Mouse (Mus musculus): Measurements from ENCODE around the gene Olfr485. TPM values are rescaled to one million over a fixed set of nuclear protein-coding genes. Genes with fewer than 3 reads are reported as not detected.
"Not testable (repeated sequence)": the region's sequence is repeated elsewhere in the genome, so short reads cannot be mapped to it uniquely, and the experiment has no call there.

Gene Olfr485
- not detected in 2 replicates for polyA plus RNA-seq (2014; fragmentation: Nextera tagmentation; extraction: Ambion mirVana)

DNA sequence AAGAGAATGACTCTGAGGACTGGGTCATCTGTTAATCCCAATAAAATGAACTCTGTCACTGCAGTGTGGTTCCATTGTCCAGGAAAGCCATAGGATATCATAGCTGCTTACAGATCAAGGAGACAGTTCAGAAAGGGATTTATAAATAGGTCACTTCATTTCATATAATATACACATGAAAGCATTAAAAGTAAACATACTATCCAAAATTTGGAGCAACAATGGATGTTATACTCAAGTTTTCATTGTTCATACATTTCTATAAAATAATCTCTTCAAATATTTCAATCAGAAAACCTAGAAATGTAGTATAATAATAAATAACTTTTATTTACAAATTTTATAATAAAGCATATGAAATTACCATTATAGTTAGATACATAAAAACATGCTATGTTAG lies at the start of gene Olfr485:
Gene Olfr485 (minus strand): TSS at position 101 of the 400 bp plus-strand sequence.
- no peak for ATAC-seq (ENCODE audit: insufficient number of reproducible peaks, insufficient read depth, low FRiP score, low read depth)

DNA sequence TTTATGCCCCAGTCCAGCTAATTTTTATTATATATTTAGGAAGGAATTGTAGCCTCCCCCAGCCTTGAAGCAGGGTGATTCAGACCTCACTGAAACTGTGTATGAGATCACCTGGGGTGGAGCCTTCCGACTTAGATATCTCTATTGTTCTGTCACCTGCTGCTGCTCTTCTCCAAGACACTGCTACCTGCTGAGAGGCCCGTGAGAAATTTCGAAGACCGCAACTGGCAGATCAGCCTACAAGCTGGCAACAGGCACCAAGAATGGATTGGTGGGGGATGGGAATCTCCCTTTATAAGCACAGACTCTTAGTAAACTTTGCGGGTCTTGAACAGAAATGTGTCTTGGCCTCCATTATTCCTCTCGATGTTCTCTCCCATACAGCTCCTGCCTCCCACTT lies 37.3 kb upstream of the Olfr485 start:
- 64% methylated on average over 6 of the region's 6 CpGs for WGBS

More for the DNA sequence above, at the start of gene Olfr485:
- Histone ChIP-seq H3K4me1 (ENCODE audit: control insufficient read depth in 2 of 2, insufficient read depth in 2 of 2, low read length in 2 of 2) (no peaks in the 10 kb centered on the region), H3K9ac (ENCODE audit: low read length) (no peak within 1 kb of the TSS), H3K27ac (replicated peaks in 1 of 2; ENCODE audit: control insufficient read depth in 1 of 2, insufficient read depth in 1 of 2, low read depth in 2 of 2, low read length in 2 of 2) (no peak within 1 kb of the TSS), H3K9me3 (ENCODE audit: control insufficient read depth, low read length) (no peaks in the 10 kb centered on the region), H3K4me2 (ENCODE audit: low read length) (no peak within 1 kb of the TSS), H3K4me3 (ENCODE audit: control insufficient read depth in 1 of 2, insufficient read depth in 1 of 2, low read depth in 1 of 2, low read length in 2 of 2) (no peak within 1 kb of the TSS), H3K36me3 (ENCODE audit: control insufficient read depth, insufficient read depth, low read length) (no peaks in the 10 kb centered on the region), H3K27me3 (ENCODE audit: control insufficient read depth, insufficient read depth, low read length) (no peaks in the 10 kb centered on the region)

DNA sequence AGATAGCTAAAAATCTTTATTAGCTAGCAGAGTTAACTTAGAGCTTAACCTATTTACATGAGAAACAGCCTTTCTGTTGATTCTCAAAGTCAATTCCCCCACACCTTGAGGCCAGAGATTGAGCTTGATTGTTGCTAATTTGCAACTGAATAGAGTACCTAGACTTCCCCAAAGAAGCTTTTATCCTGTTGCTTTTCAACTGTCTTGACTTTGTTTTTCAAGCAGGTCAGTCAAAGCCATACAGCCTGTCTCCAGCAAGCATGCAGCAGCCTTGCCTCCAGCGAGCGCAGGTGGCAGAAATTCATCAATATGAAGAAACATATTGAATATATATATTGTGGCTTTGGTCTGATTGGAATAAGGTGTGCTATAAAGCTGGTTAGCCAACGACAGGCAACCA lies 36.7 kb upstream of the Olfr485 start:
- not testable (repeated sequence) for H3K36me3 ChIP-seq (ENCODE audit: control insufficient read depth, insufficient read depth, low read length); H3K4me2 ChIP-seq (ENCODE audit: low read length); H3K9ac ChIP-seq (ENCODE audit: low read length); H3K4me3 ChIP-seq (ENCODE audit: control insufficient read depth in 1 of 2, insufficient read depth in 1 of 2, low read depth in 1 of 2, low read length in 2 of 2); ATAC-seq (ENCODE audit: insufficient number of reproducible peaks, insufficient read depth, low FRiP score, low read depth); H3K27ac ChIP-seq (replicated peaks in 1 of 2; ENCODE audit: control insufficient read depth in 1 of 2, insufficient read depth in 1 of 2, low read depth in 2 of 2, low read length in 2 of 2); H3K9me3 ChIP-seq (ENCODE audit: control insufficient read depth, low read length); H3K4me1 ChIP-seq (ENCODE audit: control insufficient read depth in 2 of 2, insufficient read depth in 2 of 2, low read length in 2 of 2); H3K27me3 ChIP-seq (ENCODE audit: control insufficient read depth, insufficient read depth, low read length)
- WGBS = 52% methylated on average over 3 of the region's 3 CpGs

More for the DNA sequence above, 37.3 kb upstream of the Olfr485 start:
- Histone ChIP-seq H3K27me3 (ENCODE audit: control insufficient read depth, insufficient read depth, low read length) (no peaks in the 10 kb centered on the region), H3K4me3 (ENCODE audit: control insufficient read depth in 1 of 2, insufficient read depth in 1 of 2, low read depth in 1 of 2, low read length in 2 of 2) (no peak overlapping the region), H3K27ac (replicated peaks in 1 of 2; ENCODE audit: control insufficient read depth in 1 of 2, insufficient read depth in 1 of 2, low read depth in 2 of 2, low read length in 2 of 2) (no peak overlapping the region), H3K4me1 (ENCODE audit: control insufficient read depth in 2 of 2, insufficient read depth in 2 of 2, low read length in 2 of 2) (no peaks in the 10 kb centered on the region), H3K9ac (ENCODE audit: low read length) (no peak overlapping the region), H3K36me3 (ENCODE audit: control insufficient read depth, insufficient read depth, low read length) (no peaks in the 10 kb centered on the region), H3K9me3 (ENCODE audit: control insufficient read depth, low read length) (no peaks in the 10 kb centered on the region), H3K4me2 (ENCODE audit: low read length) (no peak overlapping the region)
- no peak for ATAC-seq (ENCODE audit: insufficient number of reproducible peaks, insufficient read depth, low FRiP score, low read depth)

DNA sequence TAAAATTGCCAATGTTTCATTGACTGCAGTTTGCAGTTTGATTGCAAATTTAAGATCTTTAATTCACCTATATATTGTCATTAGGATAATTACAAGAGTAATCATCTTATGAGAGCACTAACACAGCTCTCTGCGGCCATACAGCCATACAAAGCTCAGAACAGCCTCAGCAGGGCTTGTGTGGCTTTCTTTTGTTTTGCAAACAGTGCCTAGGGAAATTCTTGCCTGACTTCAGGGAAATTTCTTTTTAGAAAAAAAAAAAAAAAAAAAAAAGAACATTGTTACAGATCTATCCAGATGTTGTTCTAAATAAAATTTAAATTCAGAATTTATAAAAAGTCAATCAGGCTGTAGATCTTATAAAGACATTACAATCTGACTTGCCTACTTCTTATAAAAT lies 33.0 kb upstream of the Olfr485 start:
- not testable (repeated sequence) for H3K27me3 ChIP-seq (ENCODE audit: control insufficient read depth, insufficient read depth, low read length); H3K4me1 ChIP-seq (ENCODE audit: control insufficient read depth in 2 of 2, insufficient read depth in 2 of 2, low read length in 2 of 2); H3K4me2 ChIP-seq (ENCODE audit: low read length); H3K36me3 ChIP-seq (ENCODE audit: control insufficient read depth, insufficient read depth, low read length); H3K9me3 ChIP-seq (ENCODE audit: control insufficient read depth, low read length); ATAC-seq (ENCODE audit: insufficient number of reproducible peaks, insufficient read depth, low FRiP score, low read depth); H3K4me3 ChIP-seq (ENCODE audit: control insufficient read depth in 1 of 2, insufficient read depth in 1 of 2, low read depth in 1 of 2, low read length in 2 of 2); H3K27ac ChIP-seq (replicated peaks in 1 of 2; ENCODE audit: control insufficient read depth in 1 of 2, insufficient read depth in 1 of 2, low read depth in 2 of 2, low read length in 2 of 2); H3K9ac ChIP-seq (ENCODE audit: low read length)
- 68% methylated on average over 1 of the region's 1 CpGs for WGBS

DNA sequence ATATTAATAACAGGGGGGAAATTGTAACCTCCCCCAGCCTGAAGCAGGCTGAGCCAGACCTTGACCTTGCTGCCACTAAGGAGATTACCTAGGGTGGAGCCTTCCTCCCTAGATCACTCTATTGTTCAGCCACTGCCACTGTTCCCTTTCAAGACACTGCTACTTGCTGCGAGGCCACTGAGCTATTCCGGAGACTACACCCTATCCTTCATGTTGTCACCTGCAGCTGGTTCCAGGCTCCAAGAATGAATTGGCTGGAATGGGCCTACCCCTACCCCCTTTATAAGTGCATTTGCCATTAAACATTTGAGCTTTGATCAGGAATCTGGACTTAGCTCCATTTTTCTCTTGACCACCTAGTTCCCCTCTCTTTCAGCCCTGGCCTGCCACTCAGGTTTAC lies 31.5 kb upstream of the Olfr485 start:
- not testable (repeated sequence) for H3K4me3 ChIP-seq (ENCODE audit: control insufficient read depth in 1 of 2, insufficient read depth in 1 of 2, low read depth in 1 of 2, low read length in 2 of 2); H3K9ac ChIP-seq (ENCODE audit: low read length); H3K36me3 ChIP-seq (ENCODE audit: control insufficient read depth, insufficient read depth, low read length); H3K27me3 ChIP-seq (ENCODE audit: control insufficient read depth, insufficient read depth, low read length); H3K4me2 ChIP-seq (ENCODE audit: low read length); ATAC-seq (ENCODE audit: insufficient number of reproducible peaks, insufficient read depth, low FRiP score, low read depth); H3K9me3 ChIP-seq (ENCODE audit: control insufficient read depth, low read length); H3K4me1 ChIP-seq (ENCODE audit: control insufficient read depth in 2 of 2, insufficient read depth in 2 of 2, low read length in 2 of 2); H3K27ac ChIP-seq (replicated peaks in 1 of 2; ENCODE audit: control insufficient read depth in 1 of 2, insufficient read depth in 1 of 2, low read depth in 2 of 2, low read length in 2 of 2)
- WGBS = 68% methylated on average over 2 of the region's 2 CpGs

DNA sequence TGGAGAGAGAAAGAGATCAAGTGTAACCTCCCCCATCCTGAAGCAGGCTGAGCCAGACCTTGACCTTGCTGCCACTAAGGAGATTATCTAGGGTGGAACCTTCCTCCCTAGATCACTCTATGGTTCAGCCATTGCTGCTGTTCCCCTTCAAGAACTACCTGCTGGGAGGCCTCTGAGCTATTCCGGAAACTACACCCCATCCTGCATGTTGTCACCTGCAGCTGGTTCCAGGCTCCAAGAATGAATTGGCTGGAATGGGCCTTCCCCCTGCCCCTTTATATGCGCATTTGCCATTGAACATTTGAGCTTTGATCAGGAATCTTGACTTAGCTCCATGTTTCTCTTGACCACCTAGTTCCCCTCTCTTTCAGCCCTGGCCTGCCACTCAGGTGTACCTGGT lies 25.6 kb upstream of the Olfr485 start:
- H3K9ac ChIP-seq (ENCODE audit: low read length); H3K27me3 ChIP-seq (ENCODE audit: control insufficient read depth, insufficient read depth, low read length); H3K9me3 ChIP-seq (ENCODE audit: control insufficient read depth, low read length); H3K36me3 ChIP-seq (ENCODE audit: control insufficient read depth, insufficient read depth, low read length); H3K4me2 ChIP-seq (ENCODE audit: low read length); H3K4me1 ChIP-seq (ENCODE audit: control insufficient read depth in 2 of 2, insufficient read depth in 2 of 2, low read length in 2 of 2); ATAC-seq (ENCODE audit: insufficient number of reproducible peaks, insufficient read depth, low FRiP score, low read depth); H3K4me3 ChIP-seq (ENCODE audit: control insufficient read depth in 1 of 2, insufficient read depth in 1 of 2, low read depth in 1 of 2, low read length in 2 of 2); H3K27ac ChIP-seq (replicated peaks in 1 of 2; ENCODE audit: control insufficient read depth in 1 of 2, insufficient read depth in 1 of 2, low read depth in 2 of 2, low read length in 2 of 2): not testable (repeated sequence)
- WGBS = 86% methylated on average over 2 of the region's 2 CpGs

GRCm38 (mm10) chr7:108184401-108184800 lies 24.7 kb upstream of the Olfr485 start:
- not testable (repeated sequence) for H3K9ac ChIP-seq (ENCODE audit: low read length); H3K4me2 ChIP-seq (ENCODE audit: low read length); H3K27me3 ChIP-seq (ENCODE audit: control insufficient read depth, insufficient read depth, low read length); H3K9me3 ChIP-seq (ENCODE audit: control insufficient read depth, low read length); H3K27ac ChIP-seq (replicated peaks in 1 of 2; ENCODE audit: control insufficient read depth in 1 of 2, insufficient read depth in 1 of 2, low read depth in 2 of 2, low read length in 2 of 2); ATAC-seq (ENCODE audit: insufficient number of reproducible peaks, insufficient read depth, low FRiP score, low read depth); H3K36me3 ChIP-seq (ENCODE audit: control insufficient read depth, insufficient read depth, low read length); H3K4me3 ChIP-seq (ENCODE audit: control insufficient read depth in 1 of 2, insufficient read depth in 1 of 2, low read depth in 1 of 2, low read length in 2 of 2); H3K4me1 ChIP-seq (ENCODE audit: control insufficient read depth in 2 of 2, insufficient read depth in 2 of 2, low read length in 2 of 2)
- WGBS = 72% methylated on average over 3 of the region's 3 CpGs

DNA sequence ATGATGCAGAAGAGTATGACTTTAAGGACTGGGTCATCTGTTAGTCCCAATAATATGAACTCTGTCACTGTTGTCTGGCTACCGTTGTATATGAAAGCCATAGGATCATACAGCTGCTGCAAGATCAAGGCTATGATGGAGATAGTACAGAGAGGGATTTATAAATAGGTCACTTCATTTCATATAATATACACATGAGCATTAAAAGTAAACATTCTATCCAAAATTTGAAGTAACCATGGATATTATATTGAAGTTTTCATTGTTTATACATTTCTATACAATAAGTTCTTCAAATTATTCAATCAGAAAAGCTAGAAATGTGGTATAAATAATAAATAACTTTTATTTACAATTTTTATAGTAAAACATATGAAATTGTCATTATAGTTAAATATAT lies 13.0 kb upstream of the Olfr485 start, which contains the start of gene Olfr486:
Gene Olfr486 (minus strand): TSS at position 101 of the 400 bp plus-strand sequence.
- H3K9me3 ChIP-seq (ENCODE audit: control insufficient read depth, low read length); H3K27me3 ChIP-seq (ENCODE audit: control insufficient read depth, insufficient read depth, low read length); H3K4me2 ChIP-seq (ENCODE audit: low read length); H3K9ac ChIP-seq (ENCODE audit: low read length); ATAC-seq (ENCODE audit: insufficient number of reproducible peaks, insufficient read depth, low FRiP score, low read depth); H3K36me3 ChIP-seq (ENCODE audit: control insufficient read depth, insufficient read depth, low read length); H3K4me3 ChIP-seq (ENCODE audit: control insufficient read depth in 1 of 2, insufficient read depth in 1 of 2, low read depth in 1 of 2, low read length in 2 of 2); H3K4me1 ChIP-seq (ENCODE audit: control insufficient read depth in 2 of 2, insufficient read depth in 2 of 2, low read length in 2 of 2); H3K27ac ChIP-seq (replicated peaks in 1 of 2; ENCODE audit: control insufficient read depth in 1 of 2, insufficient read depth in 1 of 2, low read depth in 2 of 2, low read length in 2 of 2): not testable (repeated sequence)
- 64% methylated on average over 1 of the region's 1 CpGs for WGBS

Data from heart, embryonic 14.5 days (tissue).